Mouse (Mus musculus) neural tube, embryonic 11.5 days (tissue): ENCODE data around the gene Olig2. TPM values are rescaled to one million over a fixed set of nuclear protein-coding genes. Genes with fewer than 3 reads are reported as not detected.
"Not testable (repeated sequence)": the region's sequence is repeated elsewhere in the genome, so short reads cannot be mapped to it uniquely, and the experiment has no call there.

ENCODE experiments used
- ATAC-seq: fragments of 200-750 bp; cut with Nextera tagmentation; 2 replicates; pipeline ENCODE4 v1.8.0; 2017; ENCODE audit warnings: moderate number of reproducible peaks, mild to moderate bottlenecking, moderate TSS enrichment, moderate library complexity; ENCODE audit not compliant: insufficient read depth, low FRiP score, low TSS enrichment
- DNase-seq: peaks from one replicate; pipeline ENCODE4 v3.0.0-alpha.2; 2015; ENCODE audit warnings: low spot score
- H3K27ac ChIP-seq: fragments of 300-500 bp; sonication (generic); 2 replicates; pipeline ENCODE4 v1.5.1; 2014; ENCODE audit warnings: low read depth, mild to moderate bottlenecking, low read length
- H3K27me3 ChIP-seq: fragments of 300-500 bp; sonication (generic); 2 replicates; pipeline ENCODE4 v1.6.1; 2014; ENCODE audit warnings: mild to moderate bottlenecking, low read length, mixed read lengths; ENCODE audit not compliant: control insufficient read depth, insufficient read depth
- H3K36me3 ChIP-seq: fragments of 300-500 bp; sonication (generic); 2 replicates; pipeline ENCODE4 v1.6.1; 2014; ENCODE audit warnings: mild to moderate bottlenecking, low read length, moderate library complexity, mixed read lengths; ENCODE audit not compliant: control insufficient read depth, insufficient read depth
- H3K4me1 ChIP-seq: fragments of 300-500 bp; sonication (generic); 2 replicates; pipeline ENCODE4 v1.6.1; 2014; ENCODE audit warnings: low read length, mixed read lengths; ENCODE audit not compliant: control insufficient read depth, insufficient read depth
- H3K4me2 ChIP-seq: fragments of 300-500 bp; sonication (generic); 2 replicates; pipeline ENCODE4 v1.6.1; 2014; ENCODE audit warnings: low read depth, mild to moderate bottlenecking, moderate library complexity
- H3K4me3 ChIP-seq: fragments of 300-500 bp; sonication (generic); 2 replicates; pipeline ENCODE4 v1.5.1; 2014; ENCODE audit warnings: low read depth, low read length
- H3K9ac ChIP-seq: fragments of 300-500 bp; sonication (generic); 2 replicates; pipeline ENCODE4 v1.6.1; 2014; ENCODE audit warnings: mild to moderate bottlenecking, low read length
- H3K9me3 ChIP-seq: fragments of 300-500 bp; sonication (generic); 2 replicates; pipeline ENCODE4 v1.6.1; 2016; ENCODE audit warnings: low read length; ENCODE audit not compliant: control insufficient read depth
- WGBS: fragments of 180-500 bp; shearing (Covaris S2); extraction: QIAGEN DNeasy Blood & Tissue Kit; methylation state at CpG from one replicate; pipeline ENCODE4 v1.1.7; 2014; 5-methylcytosine and 5-hydroxymethylcytosine counted together
- polyA plus RNA-seq: library from polyadenylated mRNA; unstranded; fragments of >200 nt; fragmentation: Nextera tagmentation; extraction: Ambion mirVana; gene quantifications from 2 replicates; pipeline ENCODE4 v1.2.1, GENCODE M21; 2014

Olig2 gene
- polyA plus RNA-seq, 1 experiment from 2014 or later: 2.0 TPM

DNA sequence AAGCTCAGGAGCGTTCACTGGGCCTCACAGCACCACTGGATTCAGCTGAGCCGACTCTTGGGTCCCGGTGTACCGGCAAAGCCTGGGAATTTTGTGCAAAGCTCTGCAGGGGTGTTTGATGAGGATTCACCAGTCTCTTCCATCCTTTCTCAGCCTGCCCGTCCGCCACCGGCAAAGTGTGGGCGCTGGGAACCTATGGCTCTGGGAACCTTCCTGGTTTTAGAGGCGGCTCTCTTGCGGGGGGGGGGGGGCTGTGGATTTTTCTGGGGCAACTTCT lies 3.8 kb downstream of the Olig2 start:
- no peak overlapping the region for H3K9ac ChIP-seq
- no peaks in the 10 kb centered on the region for H3K36me3 ChIP-seq
- 0% methylated on average over 10 of the region's 10 CpGs for WGBS
- peak; percentile 33 for DNase-seq
- H3K4me2 ChIP-seq: no peak overlapping the region
- H3K4me3 ChIP-seq: no peak overlapping the region
- 0 out of 2 replicates have a peak, but pooled peaks cover 3% of the 10 kb centered on the region for H3K4me1 ChIP-seq
- H3K9me3 ChIP-seq: no peaks in the 10 kb centered on the region
- no peak for ATAC-seq
- no peak overlapping the region for H3K27ac ChIP-seq
- peaks cover 99% of the 10 kb centered on the region for H3K27me3 ChIP-seq

DNA sequence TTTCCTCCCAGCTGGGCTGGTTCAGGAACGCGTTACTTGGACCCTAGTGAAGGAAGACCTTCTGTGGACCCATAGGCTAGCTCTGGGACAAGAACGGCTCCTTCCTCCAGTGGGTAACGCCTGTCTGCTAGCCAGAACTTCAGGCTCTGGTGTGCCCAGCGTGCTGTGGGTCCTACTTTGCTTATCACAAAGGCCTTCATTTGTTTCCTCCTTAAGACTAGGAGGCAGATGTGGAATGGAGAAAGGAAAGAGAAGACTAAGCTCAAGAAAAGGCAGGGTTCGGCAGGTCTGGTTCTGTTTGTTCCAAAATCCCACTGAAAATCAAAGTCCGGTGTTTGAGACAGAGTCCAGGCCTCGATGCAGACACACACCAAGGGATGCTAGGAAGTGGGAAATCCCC lies 4.4 kb downstream of the Olig2 start:
- Histone ChIP-seq H3K4me1 (0 out of 2 replicates have a peak, but pooled peaks cover 3% of the 10 kb centered on the region), H3K4me3 (no peak overlapping the region), H3K27ac (no peak overlapping the region), H3K4me2 (no peak overlapping the region), H3K9me3 (no peaks in the 10 kb centered on the region), H3K27me3 (peaks cover 99% of the 10 kb centered on the region), H3K36me3 (no peaks in the 10 kb centered on the region), H3K9ac (no peak overlapping the region)
- DNase-seq (peak; percentile 22), ATAC-seq (no peak)
- WGBS: 9% methylated on average over 8 of the region's 8 CpGs

DNA sequence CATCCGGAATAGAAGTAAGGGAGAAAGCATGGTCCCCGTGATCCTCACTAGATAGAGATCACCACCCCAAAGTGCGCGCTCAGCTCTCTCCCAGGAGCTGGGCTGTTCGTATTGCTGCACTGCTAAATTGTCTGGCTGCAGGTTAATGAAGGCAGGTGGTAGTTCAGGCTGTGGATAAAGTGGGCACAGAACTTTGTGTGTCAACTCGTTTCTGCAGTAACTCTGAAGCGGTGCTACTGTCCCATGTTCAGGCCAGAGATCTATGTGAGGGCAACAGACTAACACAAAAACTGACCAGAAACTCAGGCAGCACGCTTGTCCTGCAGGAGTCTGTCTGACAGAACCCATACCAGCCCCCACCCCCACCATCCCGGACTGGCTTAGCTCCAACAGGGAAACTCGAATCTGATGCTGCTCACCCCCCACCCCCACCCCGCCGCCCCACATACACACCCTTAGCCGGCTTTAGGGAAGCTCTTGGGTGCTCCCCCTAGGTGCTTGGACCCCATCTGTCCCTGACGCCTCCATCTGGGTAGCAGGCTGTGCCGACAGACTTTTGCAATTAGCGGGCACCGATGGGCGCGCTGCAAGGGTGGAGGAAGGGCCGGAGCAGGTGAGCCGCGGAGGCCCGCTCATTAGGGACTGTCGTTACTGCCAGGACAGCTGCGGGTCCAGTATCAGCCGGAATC lies 6.7 kb downstream of the Olig2 start:
- DNase-seq (peak; percentile 15), ATAC-seq (no peak)
- WGBS: 2% methylated on average over 26 of the region's 26 CpGs

DNA sequence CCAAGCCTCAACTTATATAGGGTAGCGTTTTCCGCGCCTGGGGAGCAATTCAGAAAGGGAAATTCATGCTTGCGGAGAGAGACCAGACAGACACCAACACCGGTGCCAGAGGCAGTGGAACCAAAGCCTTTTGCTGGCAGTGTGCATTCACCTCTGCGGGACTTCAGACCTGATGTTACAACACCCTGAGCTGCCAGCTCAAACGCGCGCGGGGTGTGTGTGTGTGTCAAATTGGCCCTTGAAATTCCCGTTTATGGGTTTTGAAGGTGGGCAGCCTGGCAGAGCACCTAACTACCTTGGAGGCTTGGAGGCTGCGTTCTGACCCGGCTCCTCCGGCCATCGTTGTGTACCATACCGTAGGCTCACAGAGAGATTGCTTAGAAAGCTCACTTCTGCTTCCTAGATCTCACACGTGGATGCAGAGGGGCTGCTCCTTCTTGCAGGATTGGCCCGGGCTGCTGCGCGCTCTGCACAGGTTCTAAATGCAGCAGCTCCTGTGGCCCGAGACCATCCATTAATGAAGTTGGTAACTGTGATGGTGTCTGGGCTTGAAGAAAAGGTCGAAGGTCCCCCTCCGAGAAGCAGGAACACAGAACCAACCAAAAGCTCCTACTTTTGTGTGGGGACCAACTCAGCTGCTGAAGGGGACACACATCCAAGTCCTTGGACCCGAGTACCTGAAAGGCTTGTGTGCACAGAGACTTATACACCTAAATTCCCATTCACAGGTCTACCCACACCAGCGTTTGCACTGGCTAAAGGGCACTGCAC lies 7.4 kb downstream of the Olig2 start:
- peaks cover 96% of the 10 kb centered on the region for H3K27me3 ChIP-seq
- no peaks in the 10 kb centered on the region for H3K36me3 ChIP-seq
- H3K4me1 ChIP-seq: no peaks in the 10 kb centered on the region
- H3K9me3 ChIP-seq: no peaks in the 10 kb centered on the region
- H3K27ac ChIP-seq: no peak overlapping the region
- no peak overlapping the region for H3K9ac ChIP-seq
- DNase-seq (peak; percentile 21), ATAC-seq (no peak)
- no peak overlapping the region for H3K4me3 ChIP-seq
- H3K4me2 ChIP-seq: no peak overlapping the region; the same call in 1 of the 2 replicates
- 3% methylated on average over 25 of the region's 25 CpGs for WGBS

More for the DNA sequence above, 6.7 kb downstream of the Olig2 start:
- H3K9ac ChIP-seq: no peak overlapping the region
- no peaks in the 10 kb centered on the region for H3K36me3 ChIP-seq
- no peak overlapping the region; the same call in 1 of the 2 replicates for H3K4me2 ChIP-seq
- H3K27me3 ChIP-seq: peaks cover 96% of the 10 kb centered on the region
- H3K27ac ChIP-seq: no peak overlapping the region
- no peaks in the 10 kb centered on the region for H3K9me3 ChIP-seq
- no peaks in the 10 kb centered on the region for H3K4me1 ChIP-seq
- no peak overlapping the region for H3K4me3 ChIP-seq

DNA sequence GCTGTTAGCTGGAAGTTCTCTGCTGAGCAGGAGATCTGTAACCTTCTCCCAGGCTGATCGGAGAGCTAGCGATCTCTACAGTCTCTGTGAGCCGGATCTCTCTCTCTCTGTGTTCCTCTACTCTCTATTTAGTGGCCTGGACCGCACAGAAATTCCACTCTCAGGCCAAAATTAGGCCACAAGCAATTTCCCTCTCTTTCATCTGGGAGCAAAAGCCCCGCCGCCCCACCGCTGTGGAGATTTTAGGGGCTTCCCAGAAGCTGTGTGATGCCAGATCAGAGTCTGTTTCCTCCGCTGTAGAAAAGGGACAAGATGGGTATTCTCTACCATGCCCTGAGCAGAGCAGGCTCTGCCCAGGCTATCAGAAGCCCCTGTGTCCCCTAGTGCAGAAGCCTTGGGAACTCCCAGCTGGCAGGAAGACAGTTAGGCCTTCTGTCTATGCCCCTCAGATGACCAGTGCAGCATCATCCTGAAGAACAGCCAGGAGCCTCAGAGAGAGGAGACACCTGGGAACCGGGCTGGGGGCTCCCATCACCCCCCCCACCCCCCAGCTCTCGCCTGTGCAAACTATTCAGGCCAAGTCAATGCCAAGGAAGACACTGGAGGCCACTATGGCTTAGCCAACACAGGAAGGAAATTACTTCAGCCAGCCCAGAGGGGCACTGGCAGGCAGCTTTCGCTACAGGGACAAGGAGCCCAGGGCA lies 8.1 kb downstream of the Olig2 start:
- H3K9ac ChIP-seq: no peak overlapping the region
- H3K36me3 ChIP-seq: no peaks in the 10 kb centered on the region
- no peaks in the 10 kb centered on the region for H3K4me1 ChIP-seq
- no peak overlapping the region for H3K4me3 ChIP-seq
- ATAC-seq (no peak), DNase-seq (peak; percentile 17)
- peaks cover 96% of the 10 kb centered on the region for H3K27me3 ChIP-seq
- WGBS: 8% methylated on average over 11 of the region's 11 CpGs
- H3K9me3 ChIP-seq: no peaks in the 10 kb centered on the region
- H3K27ac ChIP-seq: no peak overlapping the region
- no peak overlapping the region for H3K4me2 ChIP-seq

DNA sequence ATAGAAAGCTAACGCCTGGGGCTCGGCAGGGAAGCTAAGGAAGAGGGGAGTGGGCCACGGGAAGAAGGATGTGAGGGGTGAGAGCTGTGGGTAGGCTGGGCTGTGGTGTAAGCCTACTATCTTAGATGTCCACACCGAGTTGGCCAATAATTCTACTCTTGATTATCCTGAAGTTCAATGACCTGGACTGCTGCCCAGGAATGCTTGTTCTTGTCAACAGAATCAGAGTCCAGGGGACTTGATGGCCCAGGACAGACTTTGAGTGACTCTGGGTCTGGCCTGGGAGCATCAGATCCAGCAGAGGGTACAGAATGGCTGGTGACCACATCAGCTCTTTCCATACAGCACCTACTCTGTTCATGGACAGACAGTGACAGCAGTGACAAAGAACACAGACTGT lies 13.8 kb downstream of the Olig2 start:
- no peak overlapping the region for H3K4me2 ChIP-seq
- H3K27ac ChIP-seq: no peak overlapping the region
- 72% methylated on average over 4 of the region's 4 CpGs for WGBS
- H3K27me3 ChIP-seq: peaks cover 64% of the 10 kb centered on the region
- ATAC-seq (no peak), DNase-seq (no peak)
- H3K4me1 ChIP-seq: no peaks in the 10 kb centered on the region
- H3K36me3 ChIP-seq: no peaks in the 10 kb centered on the region
- H3K4me3 ChIP-seq: no peak overlapping the region
- no peak overlapping the region for H3K9ac ChIP-seq
- H3K9me3 ChIP-seq: no peaks in the 10 kb centered on the region

DNA sequence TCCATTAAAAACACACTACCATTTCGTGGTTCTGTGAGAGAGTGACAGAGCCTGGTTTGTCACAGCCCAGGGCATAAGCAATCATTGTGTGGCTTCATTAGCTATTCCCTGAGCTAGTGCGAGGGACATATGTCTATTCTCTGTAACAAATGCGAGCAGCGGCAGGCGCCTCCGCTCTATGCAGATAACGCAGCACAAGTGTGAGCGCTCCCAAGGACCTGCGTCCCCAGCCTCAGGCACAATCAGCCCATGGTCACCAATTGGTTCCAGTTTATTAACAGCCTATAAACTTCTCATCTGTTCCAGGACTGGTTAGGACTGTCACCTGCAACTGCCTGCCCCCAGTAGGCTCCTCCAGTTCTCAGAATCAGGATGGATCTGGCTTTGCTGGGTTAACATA lies 21.0 kb downstream of the Olig2 start:
- no peak overlapping the region for H3K27ac ChIP-seq
- no peak overlapping the region for H3K4me2 ChIP-seq
- H3K4me1 ChIP-seq: no peaks in the 10 kb centered on the region
- DNase-seq (peak; percentile 60), ATAC-seq (peak; percentile 73)
- H3K9ac ChIP-seq: no peak overlapping the region
- peaks cover 25% of the 10 kb centered on the region for H3K27me3 ChIP-seq
- WGBS: 24% methylated on average over 9 of the region's 9 CpGs
- H3K9me3 ChIP-seq: no peaks in the 10 kb centered on the region
- H3K36me3 ChIP-seq: no peaks in the 10 kb centered on the region
- no peak overlapping the region for H3K4me3 ChIP-seq

DNA sequence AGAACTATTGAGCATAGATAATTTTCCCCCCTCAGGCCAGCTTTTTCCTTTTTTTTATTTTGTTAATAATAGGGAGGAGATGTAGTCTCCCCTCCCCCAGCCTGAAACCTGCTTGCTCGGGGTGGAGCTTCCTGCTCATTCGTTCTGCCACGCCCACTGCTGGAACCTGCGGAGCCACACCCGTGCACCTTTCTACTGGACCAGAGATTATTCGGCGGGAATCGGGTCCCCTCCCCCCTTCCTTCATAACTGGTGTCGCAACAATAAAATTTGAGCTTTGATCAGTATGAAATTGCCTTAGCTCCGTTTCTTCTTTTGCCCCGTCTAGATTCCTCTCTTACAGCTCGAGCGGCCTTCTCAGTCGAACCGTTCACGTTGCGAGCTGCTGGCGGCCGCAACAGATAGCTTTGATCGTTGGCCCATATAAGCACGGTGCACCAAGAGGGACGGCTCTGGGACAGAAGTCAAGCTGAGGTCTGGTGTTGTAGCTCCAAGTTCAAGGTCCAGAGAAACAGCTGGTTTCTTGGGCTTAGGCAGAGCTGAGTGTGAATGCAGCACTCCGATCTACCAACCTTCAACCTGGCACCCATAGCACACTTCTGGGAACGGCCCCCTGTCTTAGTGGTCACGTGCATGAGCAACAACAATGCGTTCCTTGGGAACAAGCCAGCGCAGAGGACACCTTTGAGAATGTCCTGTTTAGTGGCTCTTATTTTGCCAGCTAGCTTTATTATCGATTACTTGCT lies 30.3 kb downstream of the Olig2 start:
- WGBS: 15% methylated on average over 20 of the region's 28 CpGs
- H3K27me3 ChIP-seq: peaks cover 44% of the 10 kb centered on the region
- not testable (repeated sequence) for ATAC-seq, H3K36me3 ChIP-seq, H3K4me1 ChIP-seq, DNase-seq, H3K27ac ChIP-seq, H3K4me3 ChIP-seq, H3K4me2 ChIP-seq, H3K9ac ChIP-seq, H3K9me3 ChIP-seq
